Mouse (Mus musculus): ENCODE data around the gene Lilrb4a. TPM values are rescaled to one million over a fixed set of nuclear protein-coding genes. Genes with fewer than 3 reads are reported as not detected.

Gene Lilrb4a
- polyA plus RNA-seq, 1 experiment from 2014 or later: 4.3 TPM

Other genes starting within 250 kb of the Lilrb4a start
- gene Gm49339, start 10.3 kb upstream of the Lilrb4a start, polyA plus RNA-seq (2014; fragmentation: Nextera tagmentation; extraction: Ambion mirVana): 3.1 TPM in 1 of 2 replicates, not detected in the other
- 1.2 and 2.8 TPM in 2 replicates for gene Lilr4b, start 10.3 kb upstream of the Lilrb4a start, polyA plus RNA-seq (2014; fragmentation: Nextera tagmentation; extraction: Ambion mirVana)
- not detected in 2 replicates for gene Fam162b, start 99.6 kb downstream of the Lilrb4a start, polyA plus RNA-seq (2014; fragmentation: Nextera tagmentation; extraction: Ambion mirVana)
- gene Gprc6a, start 140.5 kb downstream of the Lilrb4a start, polyA plus RNA-seq (2014; fragmentation: Nextera tagmentation; extraction: Ambion mirVana): not detected in 2 replicates
- not detected in 2 replicates for gene Rfx6, start 186.8 kb downstream of the Lilrb4a start, polyA plus RNA-seq (2014; fragmentation: Nextera tagmentation; extraction: Ambion mirVana)

All from heart, embryonic 14.5 days (tissue).